Comparison of ENCODE assay signal across 8 mouse cellular contexts in the genomic region with DNA sequence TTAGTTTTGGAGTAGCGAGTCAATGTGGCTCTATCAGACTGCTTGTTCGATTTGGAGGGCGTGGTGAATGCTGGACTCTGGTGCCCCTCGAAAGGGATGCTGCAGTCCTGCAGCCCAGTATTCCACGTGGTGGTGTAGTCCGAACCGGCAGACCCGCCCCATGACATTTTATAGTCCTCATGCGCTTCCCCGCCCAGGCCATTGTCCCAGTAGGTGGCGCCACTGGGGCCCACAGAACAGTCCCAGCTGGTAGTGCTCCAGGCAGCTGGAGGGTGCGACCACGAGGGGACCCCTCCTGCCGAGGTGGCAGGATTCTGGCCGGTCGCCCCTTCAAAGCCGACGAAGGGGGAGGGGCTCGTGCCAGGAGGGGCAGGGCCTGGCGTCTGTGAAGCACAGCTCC. TPM values are rescaled to one million over a fixed set of nuclear protein-coding genes. Genes with fewer than 3 reads are reported as not detected.
DNase-seq lines count a peak whose midpoint lies in the region; ATAC-seq lines count a peak whose summit lies in the region.

No protein-coding gene starts in this region.

- DNase-seq in layer of hippocampus, postnatal 14 days (ENCODE audit: low spot score in 2 of 2) = peak; percentile 22 to 30
- no peak for DNase-seq in layer of hippocampus, adult 18-20 months (ENCODE audit: low spot score in 2 of 2)
- peak; percentile 83 for DNase-seq in adrenal gland, postnatal 14 days
- DNase-seq in kidney, adult 18-20 months = peak; percentile 40
- peak; percentile 83 for DNase-seq in retina, postnatal 1 day
- DNase-seq in right cerebral cortex, adult 2 months (ENCODE audit: low spot score in 2 of 2) = no peak

- no peak overlapping the region for H3K27ac ChIP-seq in forebrain, embryonic 15.5 days (replicated peaks)
- no peak overlapping the region for H3K27ac ChIP-seq in lung, embryonic 16.5 days (ENCODE audit: low read length)

- WGBS in forebrain, embryonic 15.5 days = under 1% methylated on average over 20 of the region's 20 CpGs
- WGBS in lung, embryonic 16.5 days = under 1% methylated on average over 20 of the region's 20 CpGs

- no peak overlapping the region for H3K4me3 ChIP-seq in forebrain, embryonic 15.5 days
- H3K4me3 ChIP-seq in lung, embryonic 16.5 days (ENCODE audit: low read length) = peak overlapping the region; percentile 9; the same call in 1 of the 2 replicates

- peaks cover 53% of the 10 kb centered on the region for H3K27me3 ChIP-seq in forebrain, embryonic 15.5 days
- peaks cover 48% of the 10 kb centered on the region for H3K27me3 ChIP-seq in lung, embryonic 16.5 days (ENCODE audit: control insufficient read depth, insufficient read depth, low read depth, low read length)

- ATAC-seq in forebrain, embryonic 15.5 days (replicated peaks) = 0 out of 2 replicates have a peak, but pooled peaks have one; percentile 41
- ATAC-seq in lung, embryonic 16.5 days (ENCODE audit: low read depth) = peak; percentile 70

- H3K9me3 ChIP-seq in forebrain, embryonic 15.5 days = no peaks in the 10 kb centered on the region
- no peaks in the 10 kb centered on the region for H3K9me3 ChIP-seq in lung, embryonic 16.5 days (ENCODE audit: control insufficient read depth, low read length)

- no peaks in the 10 kb centered on the region for H3K36me3 ChIP-seq in forebrain, embryonic 15.5 days
- H3K36me3 ChIP-seq in lung, embryonic 16.5 days (ENCODE audit: control insufficient read depth, insufficient read depth, low read length) = no peaks in the 10 kb centered on the region

- H3K9ac ChIP-seq in forebrain, embryonic 15.5 days (replicated peaks) = no peak overlapping the region
- H3K9ac ChIP-seq in lung, embryonic 16.5 days (ENCODE audit: low read length) = no peak overlapping the region

- H3K4me1 ChIP-seq in forebrain, embryonic 15.5 days = peaks cover 4% of the 10 kb centered on the region
- no peaks in the 10 kb centered on the region; the same call in 1 of the 2 replicates for H3K4me1 ChIP-seq in lung, embryonic 16.5 days (replicated peaks; ENCODE audit: control insufficient read depth, insufficient read depth, low read length)

- peak overlapping the region; percentile 22 for H3K4me2 ChIP-seq in forebrain, embryonic 15.5 days (replicated peaks)
- H3K4me2 ChIP-seq in lung, embryonic 16.5 days (ENCODE audit: low read depth, low read length) = peak overlapping the region; percentile 26

RNA-seq across cellular contexts. Expression of gene Etv2, which starts 1.0 kb away (rescaled TPM):
- total RNA-seq in layer of hippocampus, postnatal 14 days (2021) = not detected
- not detected for total RNA-seq in layer of hippocampus, adult 18-20 months (2021)
- total RNA-seq in adrenal gland, postnatal 14 days (2021) = not detected in 2 replicates
- polyA plus RNA-seq in forebrain, embryonic 15.5 days (2015; fragmentation: Nextera tagmentation; extraction: Ambion mirVana) = not detected in 2 replicates
- not detected in 2 replicates for polyA plus RNA-seq in lung, embryonic 16.5 days (2015; fragmentation: Nextera tagmentation; extraction: Ambion mirVana)

RNA-seq across cellular contexts. Expression of gene Cox6b1, which starts 8.7 kb away (rescaled TPM):
- total RNA-seq in layer of hippocampus, postnatal 14 days (2021) = 100 to 1,000 TPM; 793 to 817 TPM
- total RNA-seq in layer of hippocampus, adult 18-20 months (2021) = 100 to 1,000 TPM; 599 to 606 TPM
- 3,197 and 3,382 TPM in 2 replicates for total RNA-seq in adrenal gland, postnatal 14 days (2021)
- 899 and 915 TPM in 2 replicates for polyA plus RNA-seq in forebrain, embryonic 15.5 days (2015; fragmentation: Nextera tagmentation; extraction: Ambion mirVana)
- polyA plus RNA-seq in lung, embryonic 16.5 days (2015; fragmentation: Nextera tagmentation; extraction: Ambion mirVana) = 902 and 945 TPM in 2 replicates

RNA-seq across cellular contexts. Expression of gene Rbm42, which starts 15.5 kb away (rescaled TPM):
- 10 to 100 TPM; 70.4 to 75.5 TPM for total RNA-seq in layer of hippocampus, postnatal 14 days (2021)
- 10 to 100 TPM; 79.0 to 82.6 TPM for total RNA-seq in layer of hippocampus, adult 18-20 months (2021)
- total RNA-seq in adrenal gland, postnatal 14 days (2021) = 78.2 and 81.2 TPM in 2 replicates
- 167 and 169 TPM in 2 replicates for polyA plus RNA-seq in forebrain, embryonic 15.5 days (2015; fragmentation: Nextera tagmentation; extraction: Ambion mirVana)
- polyA plus RNA-seq in lung, embryonic 16.5 days (2015; fragmentation: Nextera tagmentation; extraction: Ambion mirVana) = 106 and 110 TPM in 2 replicates

RNA-seq across cellular contexts. Expression of gene Upk1a, which starts 22.0 kb away (rescaled TPM):
- under 1 TPM in 1 of 2 experiments, not detected in 1; 0.52 TPM for total RNA-seq in layer of hippocampus, postnatal 14 days (2021)
- under 1 TPM; 0.38 to 0.45 TPM for total RNA-seq in layer of hippocampus, adult 18-20 months (2021)
- total RNA-seq in adrenal gland, postnatal 14 days (2021) = 0.22 and 0.45 TPM in 2 replicates
- 0.11 and 0.47 TPM in 2 replicates for polyA plus RNA-seq in forebrain, embryonic 15.5 days (2015; fragmentation: Nextera tagmentation; extraction: Ambion mirVana)
- 1.8 and 1.9 TPM in 2 replicates for polyA plus RNA-seq in lung, embryonic 16.5 days (2015; fragmentation: Nextera tagmentation; extraction: Ambion mirVana)

RNA-seq across cellular contexts. Expression of gene Haus5, which starts 30.2 kb away (rescaled TPM):
- 1 to 10 TPM; 4.5 to 5.0 TPM for total RNA-seq in layer of hippocampus, postnatal 14 days (2021)
- total RNA-seq in layer of hippocampus, adult 18-20 months (2021) = 1 to 10 TPM; 4.6 to 5.4 TPM
- 10.4 and 11.9 TPM in 2 replicates for total RNA-seq in adrenal gland, postnatal 14 days (2021)
- polyA plus RNA-seq in forebrain, embryonic 15.5 days (2015; fragmentation: Nextera tagmentation; extraction: Ambion mirVana) = 36.2 and 38.3 TPM in 2 replicates
- polyA plus RNA-seq in lung, embryonic 16.5 days (2015; fragmentation: Nextera tagmentation; extraction: Ambion mirVana) = 49.6 and 58.2 TPM in 2 replicates

Comparison
In these comparisons a context has a peak if more than half of its experiments do, and no peak if none do; other contexts are left out.
1. DNase-seq: peak in layer of hippocampus, postnatal 14 days (2 of 2), adrenal gland, postnatal 14 days (single experiment), kidney, adult 18-20 months (single experiment) and retina, postnatal 1 day (single experiment); none in layer of hippocampus, adult 18-20 months (0 of 2) and right cerebral cortex, adult 2 months (0 of 2).